Mouse (Mus musculus) liver, embryonic 14.5 days (tissue): ENCODE data around the gene Zfp553. TPM values are rescaled to one million over a fixed set of nuclear protein-coding genes. Genes with fewer than 3 reads are reported as not detected.

ENCODE experiments used
- ATAC-seq: fragments of 200-750 bp; cut with Nextera tagmentation; 2 replicates; pipeline ENCODE4 v1.8.0; 2017; ENCODE audit warnings: moderate number of reproducible peaks, mild to moderate bottlenecking, moderate library complexity; ENCODE audit not compliant: insufficient read depth
- DNase-seq, 3 experiments: peaks; one replicate each; pipeline ENCODE4 v3.0.0-alpha.2; 2012 to 2013; ENCODE audit warnings: low read depth in 3 of 3, low spot score in 3 of 3
- H3K27ac ChIP-seq: fragments of 300-500 bp; sonication (generic); 2 replicates; pipeline ENCODE4 v1.5.1; 2014; ENCODE audit warnings: moderate library complexity, mild to moderate bottlenecking, control low read depth, inconsistent platforms
- H3K27me3 ChIP-seq: fragments of 300-500 bp; sonication (generic); 2 replicates; pipeline ENCODE4 v1.6.1; 2014; ENCODE audit warnings: mild to moderate bottlenecking, low read length, moderate library complexity; ENCODE audit not compliant: control insufficient read depth, insufficient read depth
- H3K36me3 ChIP-seq: fragments of 300-500 bp; sonication (generic); replicated peaks from 2 replicates; pipeline ENCODE4 v1.6.1; 2014; ENCODE audit warnings: low read depth; ENCODE audit not compliant: control insufficient read depth, insufficient read depth
- H3K4me1 ChIP-seq, 2 experiments: fragments of 200-500 bp in 1 of 2; fragments of 300-500 bp in 1 of 2; sonication (generic) in 1 of 2; replicated peaks; 2 replicates each; pipeline ENCODE4 v1.6.1; 2012 to 2014; ENCODE audit warnings: antibody characterized with exemption in 1 of 2, inconsistent platforms in 1 of 2, low read length in 1 of 2; ENCODE audit not compliant: control insufficient read depth in 2 of 2, insufficient read depth in 2 of 2
- H3K4me2 ChIP-seq: fragments of 300-500 bp; sonication (generic); 2 replicates; pipeline ENCODE4 v1.6.1; 2014; ENCODE audit warnings: low read depth, mild to moderate bottlenecking, control low read depth, moderate library complexity
- H3K4me3 ChIP-seq, 2 experiments: fragments of 200-500 bp in 1 of 2; fragments of 300-500 bp in 1 of 2; sonication (generic) in 1 of 2; 2 replicates each; pipeline ENCODE4 v1.5.1; 2012 to 2014; ENCODE audit warnings: low read depth in 2 of 2, low read length in 2 of 2, mild to moderate bottlenecking in 2 of 2, control low read depth in 1 of 2, inconsistent platforms in 1 of 2, moderate library complexity in 1 of 2; ENCODE audit not compliant: insufficient read depth in 1 of 2
- H3K9ac ChIP-seq: fragments of 300-500 bp; sonication (generic); replicated peaks from 2 replicates; pipeline ENCODE4 v1.6.1; 2014; ENCODE audit warnings: mild to moderate bottlenecking, control low read depth, moderate library complexity
- H3K9me3 ChIP-seq: fragments of 300-500 bp; sonication (generic); 2 replicates; pipeline ENCODE4 v1.6.1; 2016; ENCODE audit warnings: low read length, mixed read lengths; ENCODE audit not compliant: control insufficient read depth
- CTCF ChIP-seq: IDR thresholded peaks from 2 replicates; pipeline ENCODE4 v1.5.1; 2016; ENCODE audit warnings: antibody characterized with exemption, low read depth, control low read depth
- EP300 ChIP-seq: IDR thresholded peaks from 2 replicates; pipeline ENCODE4 v1.6.1; 2016; ENCODE audit warnings: antibody characterized with exemption, low read depth
- WGBS: fragments of 180-500 bp; shearing (Covaris S2); extraction: QIAGEN DNeasy Blood & Tissue Kit; methylation state at CpG from one replicate; pipeline ENCODE4 v1.1.7; 2014; ENCODE audit not compliant: insufficient replicate concordance; 5-methylcytosine and 5-hydroxymethylcytosine counted together
- polyA plus RNA-seq, 2 experiments: library from polyadenylated mRNA; depleted of rRNA in 1 of 2; stranded (reverse) in 1 of 2; unstranded in 1 of 2; fragments of >200 nt; fragmentation: Nextera tagmentation in 1 of 2; extraction: Ambion mirVana in 1 of 2; gene quantifications; 2 replicates each; pipeline versions ENCODE4 v1.2.1 to v1.2.3; 2012 to 2014

The Zfp553 gene
- polyA plus RNA-seq, 2 experiments: 2.4 to 3.4 TPM

DNA sequence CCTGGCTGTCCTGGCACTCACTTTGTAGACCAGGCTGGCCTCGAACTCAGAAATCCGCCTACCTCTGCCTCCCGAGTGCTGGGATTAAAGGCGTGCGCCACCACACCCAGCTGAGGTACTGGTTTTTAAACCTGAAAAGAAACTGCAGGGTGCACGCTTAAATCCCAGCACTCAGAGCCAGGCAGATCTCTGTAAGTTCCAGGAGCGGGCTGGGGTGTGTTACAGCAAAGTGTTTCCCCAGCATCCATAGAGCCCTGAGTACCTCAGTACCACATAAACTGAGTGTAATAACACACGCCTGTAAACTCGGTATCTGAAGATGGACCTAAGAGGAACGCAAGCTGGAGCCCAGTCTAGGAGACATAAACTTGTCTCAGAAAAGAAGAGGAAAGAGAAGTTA, 45.5 kb upstream of the Zfp553 start:
- DNase-seq: no peak
- Histone ChIP-seq H3K9me3 (no peaks in the 10 kb centered on the region), H3K27ac (no peak overlapping the region), H3K27me3 (no peaks in the 10 kb centered on the region), H3K4me3 (no peak overlapping the region), H3K4me2 (no peak overlapping the region), H3K36me3 (peaks cover 10% of the 10 kb centered on the region), H3K9ac (no peak overlapping the region), H3K4me1 (peaks cover 20 to 23% of the 10 kb centered on the region in 2 experiments)
- ATAC-seq: no peak
- 71% methylated on average over 10 of the region's 10 CpGs for WGBS
- no peak for TF ChIP-seq CTCF
- TF ChIP-seq EP300: no peak

DNA sequence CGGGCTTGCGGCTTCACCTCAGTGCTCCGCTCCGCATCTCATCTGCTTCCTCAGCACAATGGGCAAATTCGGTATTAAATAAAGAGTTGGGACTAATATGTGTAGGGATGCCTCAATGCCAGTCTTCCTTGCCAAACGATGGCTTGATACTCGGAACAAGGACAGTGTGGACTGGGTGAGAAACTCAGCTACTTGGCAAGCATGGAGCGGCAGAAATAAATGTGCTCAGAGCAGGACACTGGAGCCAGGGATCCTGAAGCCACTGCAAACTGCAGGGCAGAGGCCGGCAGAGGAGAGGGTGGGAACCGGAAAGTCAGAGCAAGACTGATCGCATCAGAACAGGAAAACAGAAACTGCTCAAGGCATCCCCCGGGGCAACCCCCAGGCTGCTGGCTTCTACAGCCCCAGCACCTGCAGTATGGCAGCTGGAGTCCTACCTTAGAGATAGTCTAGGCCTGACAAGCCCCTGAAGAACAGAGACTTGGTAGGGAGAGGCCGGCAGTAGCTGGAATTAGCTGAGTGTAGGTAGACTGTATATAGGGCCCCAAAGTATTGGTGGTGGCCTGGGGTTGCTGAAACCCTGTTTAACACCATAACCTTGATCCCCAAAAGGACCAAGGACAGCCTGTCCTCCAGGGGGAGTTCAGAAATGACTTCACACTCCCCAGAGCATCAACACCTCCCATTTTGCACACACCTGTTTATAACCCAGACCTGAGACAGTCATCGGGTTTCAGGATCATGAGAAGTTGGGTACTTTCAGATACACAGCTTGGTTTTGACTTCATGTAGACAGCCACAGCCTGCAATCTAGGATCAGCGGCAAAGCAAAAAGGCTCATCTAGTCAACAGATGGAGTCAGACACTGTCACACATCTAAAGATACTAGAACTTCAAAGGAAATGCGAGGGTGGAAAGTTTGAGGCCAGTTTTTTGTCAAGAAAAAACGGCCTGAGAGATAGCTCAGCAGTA, 44.3 kb upstream of the Zfp553 start:
- TF ChIP-seq CTCF (no peak), EP300 (no peak)
- H3K9me3 ChIP-seq: no peaks in the 10 kb centered on the region
- peaks cover 10 to 12% of the 10 kb centered on the region in 2 experiments for H3K4me1 ChIP-seq
- WGBS: 58% methylated on average over 17 of the region's 17 CpGs
- no peak overlapping the region for H3K4me3 ChIP-seq
- H3K27ac ChIP-seq: no peak overlapping the region
- H3K27me3 ChIP-seq: no peaks in the 10 kb centered on the region
- no peak overlapping the region for H3K9ac ChIP-seq
- H3K36me3 ChIP-seq: peaks cover 20% of the 10 kb centered on the region
- no peak overlapping the region for H3K4me2 ChIP-seq
- DNase-seq (no peak), ATAC-seq (no peak)

DNA sequence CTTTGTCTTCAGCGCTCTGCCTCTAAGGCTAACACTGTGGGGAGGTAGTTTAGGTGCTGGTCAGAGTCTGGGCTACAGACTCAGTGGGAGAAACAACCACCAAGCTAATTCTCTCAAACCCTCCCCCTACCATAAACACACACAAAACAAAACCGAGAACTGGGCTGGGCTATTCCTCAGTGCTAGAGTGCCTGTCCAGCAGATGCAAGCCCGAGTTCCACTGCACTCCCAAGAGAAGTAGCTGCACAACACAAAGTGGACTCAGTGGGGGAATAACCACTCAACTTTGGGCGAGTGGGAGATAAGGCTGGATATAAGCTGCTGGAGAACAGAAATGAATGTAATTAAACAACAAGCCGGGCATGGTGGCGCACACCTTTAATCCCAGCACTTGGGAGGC, 42.2 kb upstream of the Zfp553 start:
- Histone ChIP-seq H3K4me2 (no peak overlapping the region), H3K36me3 (peaks cover 27% of the 10 kb centered on the region), H3K27me3 (no peaks in the 10 kb centered on the region), H3K9ac (no peak overlapping the region), H3K27ac (no peak overlapping the region), H3K9me3 (no peaks in the 10 kb centered on the region), H3K4me1 (peaks cover 7 to 9% of the 10 kb centered on the region in 2 experiments; a peak in 3 of 4 replicates), H3K4me3 (no peak overlapping the region)
- DNase-seq (no peak), ATAC-seq (no peak)
- WGBS: 80% methylated on average over 6 of the region's 6 CpGs
- TF ChIP-seq EP300 (no peak), CTCF (no peak)

DNA sequence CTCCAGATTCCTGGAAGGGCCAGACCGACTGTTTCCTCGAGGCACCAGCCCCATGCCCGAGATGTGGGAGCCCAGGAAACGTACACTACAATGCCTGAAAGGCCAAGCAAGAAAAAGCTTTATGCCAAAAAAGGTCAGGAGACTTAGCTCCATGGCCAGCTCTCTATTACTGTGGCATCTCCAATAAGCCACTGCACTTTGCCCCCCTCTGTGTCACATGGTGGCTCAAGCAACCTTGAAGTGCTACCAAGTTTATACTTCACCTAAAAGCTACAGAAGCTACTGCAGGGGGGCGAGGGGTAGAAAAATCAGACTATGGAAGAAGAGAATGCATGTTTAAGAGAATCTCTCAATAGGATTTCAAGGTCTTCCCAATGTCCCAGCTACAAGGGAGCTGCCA, 39.9 kb upstream of the Zfp553 start:
- no peak for DNase-seq
- H3K4me2 ChIP-seq: no peak overlapping the region
- H3K27ac ChIP-seq: no peak overlapping the region
- H3K36me3 ChIP-seq: peaks cover 32% of the 10 kb centered on the region
- H3K4me3 ChIP-seq: no peak overlapping the region
- H3K9me3 ChIP-seq: no peaks in the 10 kb centered on the region
- no peaks in the 10 kb centered on the region for H3K27me3 ChIP-seq
- no peak for TF ChIP-seq CTCF
- TF ChIP-seq EP300: no peak
- no peak for ATAC-seq
- H3K9ac ChIP-seq: no peak overlapping the region
- 84% methylated on average over 5 of the region's 5 CpGs for WGBS
- H3K4me1 ChIP-seq: peaks cover 16 to 19% of the 10 kb centered on the region in 2 experiments

DNA sequence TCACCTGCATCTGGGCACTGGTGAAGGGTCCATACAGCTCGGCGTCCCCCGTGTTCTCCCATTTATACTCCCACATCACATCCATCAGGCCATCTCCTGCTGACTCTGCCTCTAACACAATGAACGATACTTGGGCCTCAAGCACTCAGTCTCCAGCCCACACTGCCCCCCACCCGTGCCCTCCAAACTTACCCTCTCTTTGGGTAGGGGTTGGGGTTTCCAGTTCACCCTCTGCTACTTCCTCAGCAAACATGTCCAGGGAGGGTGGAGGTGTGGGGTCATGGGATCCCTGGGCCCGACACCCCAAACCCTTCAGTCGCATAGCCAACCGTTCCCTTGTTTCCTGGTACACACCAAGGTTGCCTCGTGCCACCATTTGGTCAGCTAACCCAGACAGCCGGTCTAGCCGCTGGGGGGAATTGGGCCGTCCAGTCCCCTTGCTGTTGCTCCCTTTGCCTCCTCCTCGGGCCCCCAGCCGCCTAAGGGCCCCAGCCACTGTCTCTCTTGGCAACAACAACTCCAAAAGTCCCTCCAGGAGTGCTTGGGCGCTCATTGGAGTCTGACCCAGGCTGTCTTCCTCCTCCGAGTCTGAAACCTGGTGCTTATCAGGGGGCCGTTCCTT, 38.7 kb upstream of the Zfp553 start:
- H3K9me3 ChIP-seq: no peaks in the 10 kb centered on the region
- H3K27ac ChIP-seq: no peak overlapping the region
- H3K36me3 ChIP-seq: peaks cover 44% of the 10 kb centered on the region
- peak overlapping the region; percentile 90 for H3K4me2 ChIP-seq
- peak overlapping the region in 1 of 2 experiments; percentile 92; a peak in 1 of 4 replicates for H3K4me3 ChIP-seq
- TF ChIP-seq EP300 (no peak), CTCF (no peak)
- H3K4me1 ChIP-seq: peaks cover 16 to 19% of the 10 kb centered on the region in 2 experiments
- DNase-seq (no peak), ATAC-seq (no peak)
- H3K9ac ChIP-seq: no peak overlapping the region
- WGBS: 84% methylated on average over 17 of the region's 17 CpGs
- H3K27me3 ChIP-seq: no peaks in the 10 kb centered on the region
